Mouse (Mus musculus) monocyte, adult 5-6 weeks (primary cell): ENCODE data around the gene Aldh1a2. TPM values are rescaled to one million over a fixed set of nuclear protein-coding genes. Genes with fewer than 3 reads are reported as not detected.

ENCODE experiments used
- ATAC-seq: fragments of 153-309, 156-312 bp; replicated peaks from 2 replicates; pipeline ENCODE4 v1.8.0; 2017; ENCODE audit warnings: mild to moderate bottlenecking; ENCODE audit not compliant: low TSS enrichment, insufficient number of reproducible peaks, severe bottlenecking, poor library complexity, low FRiP score
- total RNA-seq: library from RNA; stranded (forward); fragments of 200-1000, 200-491, 200-594 nt; gene quantifications from 3 replicates; pipeline ENCODE4 v1.2.3, GENCODE M21; 2017

Gene Aldh1a2
- total RNA-seq, 1 experiment from 2014 or later, result 3.9 TPM

GRCm38 (mm10) chr9:71278741-71279140 lies 63.2 kb downstream of the Aldh1a2 start:
- no peak for ATAC-seq

DNA sequence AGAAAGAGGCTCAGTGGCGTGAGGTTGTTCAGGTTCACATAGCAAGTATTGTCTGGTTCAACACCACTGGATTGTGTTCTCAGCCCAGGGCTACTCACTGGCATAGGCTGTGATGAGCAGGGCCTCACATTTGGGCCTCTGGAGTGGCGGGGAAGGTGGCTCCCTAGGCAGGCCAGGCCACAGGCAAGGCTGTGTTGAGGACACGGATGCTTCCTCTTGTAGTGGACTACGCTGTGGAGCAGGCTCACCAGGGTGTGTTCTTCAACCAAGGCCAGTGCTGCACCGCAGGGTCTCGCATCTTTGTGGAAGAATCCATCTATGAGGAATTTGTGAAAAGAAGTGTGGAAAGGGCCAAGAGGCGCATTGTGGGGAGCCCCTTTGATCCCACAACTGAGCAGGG lies 67.6 kb downstream of the Aldh1a2 start:
- no peak for ATAC-seq

DNA sequence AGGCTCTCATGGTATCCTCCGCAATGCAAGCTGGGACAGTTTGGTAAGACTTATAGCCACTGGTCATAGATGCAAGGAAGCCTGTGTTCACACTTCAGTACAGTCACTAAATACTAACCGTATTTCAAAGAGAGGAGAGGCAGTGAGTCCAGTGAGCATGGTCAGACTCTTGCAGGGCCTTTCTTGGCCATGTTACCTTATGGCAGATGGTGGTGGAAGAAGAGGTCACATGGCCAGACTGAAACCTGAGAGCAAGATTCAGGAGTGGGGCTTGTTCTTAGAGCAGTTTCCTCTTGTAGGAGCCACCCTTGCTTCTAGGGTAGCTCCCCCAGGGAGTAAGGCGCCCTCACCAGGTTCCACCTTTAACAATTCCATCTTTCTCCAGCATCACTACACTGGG lies 69.6 kb downstream of the Aldh1a2 start:
- ATAC-seq, result no peak

DNA sequence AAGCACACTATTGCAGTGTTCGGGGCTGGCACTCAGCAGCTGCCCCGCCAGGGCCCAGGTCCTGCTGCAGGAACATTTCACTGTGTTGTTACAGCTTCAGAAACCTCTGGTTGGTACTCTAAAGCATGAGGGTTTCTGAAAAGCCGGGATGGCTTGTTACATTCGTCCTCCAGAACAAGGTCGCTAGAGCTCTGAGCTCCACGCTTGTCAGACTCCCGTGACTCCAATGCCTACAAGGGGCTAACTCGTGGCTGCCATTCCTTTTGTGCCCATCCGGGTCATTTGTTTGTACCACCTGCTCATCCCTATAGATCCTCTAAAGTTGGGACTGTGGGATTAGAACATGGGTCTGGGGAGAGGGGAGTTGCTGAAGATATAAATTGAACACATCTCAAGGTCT lies 70.8 kb downstream of the Aldh1a2 start:
- ATAC-seq, result no peak

GRCm38 (mm10) chr9:71288738-71289137 lies 73.1 kb downstream of the Aldh1a2 start:
- no peak for ATAC-seq

DNA sequence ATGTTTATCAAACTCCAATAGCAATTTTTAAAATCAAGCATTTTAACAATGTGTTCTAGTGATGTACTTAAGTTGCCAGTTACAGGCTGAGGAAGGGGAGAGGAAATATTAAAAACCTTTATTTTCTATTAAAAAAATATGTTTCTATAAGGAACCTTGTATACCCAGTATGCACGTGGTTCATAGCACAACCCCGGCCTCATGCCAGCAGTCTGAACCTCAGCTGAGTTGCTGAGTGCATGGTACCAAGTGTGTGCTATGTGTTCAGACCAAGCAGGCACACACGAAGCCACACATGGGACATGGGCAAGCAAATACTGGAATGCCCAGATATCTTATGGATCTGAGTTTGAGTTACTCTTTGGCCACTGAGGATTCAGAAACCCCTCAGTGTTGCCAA lies 74.2 kb downstream of the Aldh1a2 start:
- ATAC-seq, result no peak

DNA sequence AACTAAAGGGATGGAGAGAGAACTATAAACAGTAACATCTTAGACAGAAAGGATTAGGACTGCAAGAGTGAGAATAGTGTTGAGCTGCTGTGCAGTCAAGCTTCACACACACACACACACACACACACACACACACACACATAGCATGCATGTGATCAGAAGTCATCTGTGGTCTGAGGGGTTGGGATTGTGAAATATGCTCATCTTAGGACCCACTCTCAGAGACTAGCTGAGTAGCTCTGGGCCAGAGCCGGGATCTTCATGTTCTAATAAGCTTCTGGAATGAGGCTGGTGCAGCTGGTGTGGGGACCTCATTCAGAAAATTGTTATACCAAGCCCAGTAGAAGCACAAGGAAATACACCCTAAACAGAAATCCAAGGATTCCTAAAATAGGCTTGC lies 75.1 kb downstream of the Aldh1a2 start:
- no peak for ATAC-seq

GRCm38 (mm10) chr9:71295501-71295900 lies 79.9 kb downstream of the Aldh1a2 start:
- ATAC-seq, result no peak

GRCm38 (mm10) chr9:71303594-71303993 lies 88.0 kb downstream of the Aldh1a2 start:
- ATAC-seq, result no peak

DNA sequence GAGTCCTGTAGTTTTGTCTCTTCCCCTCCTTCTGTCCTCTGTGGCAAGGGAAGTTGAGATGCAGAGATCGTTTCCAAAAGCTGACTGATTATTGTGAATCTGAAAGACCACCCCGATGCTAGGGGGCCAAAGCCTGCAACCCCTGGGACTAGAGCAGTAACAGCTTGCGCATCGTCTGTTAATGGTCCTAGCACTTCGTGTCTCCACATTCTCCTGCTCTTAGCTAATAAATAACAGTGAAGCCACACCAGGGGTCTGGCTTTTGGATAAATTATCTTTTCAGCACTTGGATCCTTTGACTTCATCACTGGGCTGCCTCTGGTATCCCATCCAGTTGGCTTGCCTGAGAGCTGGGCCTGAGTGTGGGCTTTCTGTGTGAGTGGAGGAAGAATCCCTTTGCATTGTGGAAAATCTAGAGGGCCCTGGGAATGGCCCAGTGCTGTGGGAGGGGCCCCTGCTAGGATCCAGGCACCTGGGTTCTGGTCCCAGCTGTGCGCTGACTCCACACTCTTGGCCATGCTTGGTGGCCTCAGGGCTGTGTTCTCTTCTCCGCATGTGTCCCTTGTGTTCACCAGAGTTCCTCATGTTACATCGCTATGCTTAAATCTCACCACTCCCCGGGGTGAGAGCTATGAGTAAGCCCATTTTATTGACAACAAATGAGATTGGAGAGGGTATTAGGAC lies 91.7 kb downstream of the Aldh1a2 start:
- no peak for ATAC-seq

DNA sequence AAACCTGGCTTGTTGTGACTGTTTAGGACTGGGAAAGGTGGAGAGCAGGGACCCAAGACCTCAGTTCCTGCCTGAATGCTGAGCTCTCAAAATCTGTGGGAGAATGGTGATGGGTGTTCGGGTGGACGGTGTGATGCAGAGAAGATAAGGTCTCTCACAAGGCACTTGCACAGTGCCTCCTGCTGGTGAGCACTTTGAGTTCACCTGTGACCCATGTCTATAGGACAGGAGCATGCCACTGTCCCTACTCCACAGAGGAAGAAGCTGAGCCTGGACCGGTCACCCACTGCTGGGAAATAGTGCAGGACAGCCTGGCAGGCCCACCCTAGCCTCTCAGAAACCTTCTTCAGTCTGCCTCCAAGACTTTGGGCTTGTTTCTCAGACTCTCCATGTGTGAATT lies 100.4 kb downstream of the Aldh1a2 start:
- ATAC-seq, result no peak

DNA sequence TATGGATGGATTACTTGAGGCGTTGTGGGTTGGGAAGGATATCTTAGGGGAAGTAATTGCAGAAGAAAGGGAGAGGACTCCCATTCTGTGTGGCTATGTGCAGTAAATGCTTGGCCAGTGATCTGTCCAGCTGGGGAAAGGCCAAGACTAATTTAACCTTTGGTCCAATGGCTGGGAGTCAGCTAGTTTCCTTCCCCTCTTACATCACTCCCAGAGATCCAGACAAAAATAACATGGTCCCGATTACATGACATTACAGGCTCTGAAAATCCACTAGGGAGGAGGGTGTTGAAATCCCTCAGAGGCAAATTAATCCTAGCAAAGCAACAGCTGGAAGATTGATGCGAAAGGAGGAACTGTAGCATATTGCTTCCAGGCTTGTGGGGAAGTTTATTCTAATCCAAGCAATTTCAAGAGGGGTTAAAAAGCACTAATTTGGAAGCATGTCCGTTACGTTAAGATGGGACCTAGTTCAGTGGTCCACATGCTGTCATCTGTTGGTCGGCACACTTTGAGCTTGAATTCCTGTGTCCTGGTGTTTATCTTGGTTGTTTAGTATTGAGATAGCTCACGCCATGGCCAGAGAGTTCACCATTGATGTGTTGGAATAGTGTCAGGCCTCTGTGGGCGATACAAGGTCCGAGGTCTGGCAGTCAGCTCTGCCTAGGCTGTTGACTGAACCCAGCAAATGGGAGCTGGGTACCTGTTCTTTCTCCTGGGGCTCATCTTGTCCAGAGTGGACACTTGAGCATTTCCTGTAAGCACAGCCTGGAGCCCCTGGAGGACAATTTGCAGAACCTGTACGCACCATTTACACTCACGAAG lies 101.7 kb downstream of the Aldh1a2 start:
- no peak for ATAC-seq

DNA sequence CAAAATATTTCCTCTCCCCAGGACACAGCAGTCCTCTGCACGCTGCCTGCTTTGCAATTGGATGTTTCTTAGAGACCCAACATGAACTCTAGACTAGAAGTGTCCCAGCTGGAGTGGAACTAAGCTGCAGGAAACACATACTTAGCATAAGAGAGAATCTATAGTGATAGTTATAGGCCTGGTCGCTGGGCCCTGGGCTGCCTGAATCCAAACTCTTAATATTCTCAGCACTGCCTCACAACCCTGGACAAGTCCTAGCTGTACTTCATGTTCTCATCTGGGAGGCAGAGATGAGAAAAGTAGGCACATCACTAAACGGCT lies 102.3 kb downstream of the Aldh1a2 start:
- no peak for ATAC-seq

DNA sequence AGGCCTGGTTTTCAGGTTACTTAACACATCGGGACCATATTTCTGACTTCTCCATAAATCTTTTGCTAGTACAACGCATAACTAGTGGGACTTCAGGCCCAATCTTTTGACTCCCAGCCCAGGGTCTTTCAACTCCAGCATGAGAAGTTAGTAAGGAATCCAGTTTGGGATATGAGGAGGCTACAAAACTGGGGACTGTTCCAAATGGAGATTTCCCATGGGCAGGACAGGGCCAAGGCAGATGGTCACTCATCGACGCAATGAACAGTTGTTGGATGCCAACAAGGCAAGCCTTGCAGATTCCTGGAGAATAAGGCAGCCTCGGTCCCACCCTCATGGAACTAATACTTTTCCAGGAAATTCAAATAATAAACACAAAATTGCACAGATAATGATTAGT lies 104.2 kb downstream of the Aldh1a2 start:
- no peak for ATAC-seq

DNA sequence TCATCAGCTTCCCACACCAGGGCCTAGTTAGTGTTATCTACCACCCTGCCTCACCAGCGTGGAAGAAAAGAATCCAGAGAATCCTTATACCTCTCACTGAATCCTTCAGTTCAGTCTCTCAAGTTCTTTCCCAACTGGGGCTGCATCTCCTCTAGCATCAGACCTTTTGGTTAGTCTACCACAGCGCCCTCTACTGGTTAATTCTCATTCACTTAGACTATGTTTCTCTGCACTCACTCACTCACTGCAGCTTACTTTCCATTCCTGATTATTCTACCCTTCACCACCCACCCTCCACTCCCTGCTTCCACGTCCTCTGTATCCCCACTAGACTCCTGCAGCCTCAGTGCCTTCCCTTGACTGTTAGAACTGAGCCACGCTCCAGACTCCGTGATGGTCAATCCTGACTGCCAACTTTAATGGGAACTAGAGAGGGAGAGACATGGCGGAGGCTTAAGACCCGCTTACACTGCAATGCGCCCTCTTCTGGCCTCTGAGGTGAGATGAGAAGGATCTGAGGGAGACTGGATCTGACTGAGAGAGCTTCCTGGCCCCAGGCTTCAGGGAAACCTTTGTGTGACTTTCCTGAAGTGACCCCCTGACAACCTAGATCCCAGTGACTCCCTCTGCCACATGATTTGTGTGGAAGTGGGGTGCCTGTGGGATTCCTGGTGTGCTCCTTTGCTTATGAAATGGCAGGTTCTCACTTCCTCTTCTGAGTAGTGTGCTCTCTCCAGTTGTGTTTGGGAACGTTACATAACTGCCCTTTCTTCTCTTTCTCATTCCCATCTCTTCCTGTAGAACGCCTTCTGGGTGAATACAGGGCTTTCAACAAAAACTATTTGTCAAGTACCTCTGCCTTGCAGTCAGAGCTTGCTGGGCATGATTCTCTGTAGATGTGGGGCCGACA lies 104.9 kb downstream of the Aldh1a2 start:
- no peak for ATAC-seq

DNA sequence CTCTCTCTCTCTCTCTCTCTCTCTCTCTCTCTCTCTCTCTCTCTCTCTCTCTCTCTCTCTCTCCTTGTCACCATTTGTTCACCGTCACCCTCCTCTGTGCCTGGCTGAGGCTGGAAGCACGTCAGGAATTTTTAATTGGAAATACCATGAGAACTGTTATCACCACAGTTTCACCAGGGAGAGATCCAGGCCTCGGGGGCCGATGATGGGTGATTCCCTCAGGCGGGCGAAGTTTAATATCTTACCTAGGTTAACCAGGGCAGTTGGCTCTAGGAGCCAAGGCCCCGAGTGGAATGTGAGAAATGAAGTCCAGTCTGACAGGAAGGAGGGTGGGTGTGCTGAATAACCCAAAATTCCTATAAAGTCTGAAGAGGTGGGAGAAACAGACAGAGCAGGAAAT lies 105.8 kb downstream of the Aldh1a2 start:
- no peak for ATAC-seq

- no peak for ATAC-seq
Measured at GRCm38 (mm10) chr9:71321871-71322270, 106.3 kb downstream of the Aldh1a2 start.

GRCm38 (mm10) chr9:71323303-71323952 lies 107.8 kb downstream of the Aldh1a2 start:
- ATAC-seq, result no peak

- no peak for ATAC-seq
Measured at GRCm38 (mm10) chr9:71324060-71324459, 108.5 kb downstream of the Aldh1a2 start.
